Mouse (Mus musculus): Measurements from ENCODE around the gene Btbd35f9. TPM values are rescaled to one million over a fixed set of nuclear protein-coding genes. Genes with fewer than 3 reads are reported as not detected.
"Not testable (repeated sequence)": the region's sequence is repeated elsewhere in the genome, so short reads cannot be mapped to it uniquely, and the experiment has no call there.

Gene Btbd35f9
- not detected for total RNA-seq (2021)

DNA sequence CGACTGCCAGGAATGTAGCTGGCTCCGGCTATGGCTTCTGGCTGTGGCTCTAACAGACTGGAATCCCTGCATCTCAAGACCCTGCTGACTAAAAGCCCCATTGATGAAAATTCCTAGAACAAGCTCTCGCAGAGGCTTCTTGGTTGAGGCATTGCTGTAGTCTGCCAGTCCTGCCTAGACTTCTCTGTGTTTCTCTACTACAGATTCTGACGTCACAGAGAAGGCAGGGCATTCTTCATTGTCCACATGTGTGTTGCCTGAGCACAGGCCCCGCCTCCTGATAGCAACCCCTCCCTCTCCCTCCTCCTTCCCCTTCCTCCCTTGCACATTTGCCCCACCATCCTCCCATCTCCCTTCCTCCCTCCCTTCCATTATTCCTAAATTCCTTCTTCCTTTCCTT, at the start of gene Btbd35f9:
Gene Btbd35f9 (minus strand): TSS at position 101 of the 400 bp plus-strand sequence.
- DNase-seq, result not testable (repeated sequence)

Other genes with a start within 250 kb of the Btbd35f9 start
- gene Btbd35f6, start 205.0 kb downstream of the Btbd35f9 start, total RNA-seq (2021), result not detected
- not detected for gene Gm21870, start 174.7 kb downstream of the Btbd35f9 start, total RNA-seq (2021)
- not detected for gene Spin2g, start 77.2 kb upstream of the Btbd35f9 start, total RNA-seq (2021)